Mouse (Mus musculus): ENCODE measurements at regions not wholly inside any gene's neighbourhood (a gene's known extent, or its start where the extent isn't known, plus 50 kb on each side); places are given as distances from the start of the nearest gene placed in this dataset.

- DNase-seq, result peak; percentile 30 to 55
Observed at GRCm38 (mm10) chr4:142772751-142773455, 439.9 kb downstream of the Prdm2 start.

- DNase-seq, result no peak
Observed at GRCm38 (mm10) chr4:142771520-142772150, 441.2 kb downstream of the Prdm2 start.

- no peak for DNase-seq
Observed at GRCm38 (mm10) chr4:142770177-142770576, 442.6 kb downstream of the Prdm2 start.

GRCm38 (mm10) chr4:142767665-142768064 is 445.1 kb downstream of the Prdm2 start:
- no peak for DNase-seq

- no peak for DNase-seq
Observed at GRCm38 (mm10) chr4:142761577-142761976, 451.2 kb downstream of the Prdm2 start.

- no peak for DNase-seq
Observed at GRCm38 (mm10) chr4:142758102-142758501, 454.7 kb downstream of the Prdm2 start.

GRCm38 (mm10) chr4:142756332-142756731 is 456.5 kb downstream of the Prdm2 start:
- no peak for DNase-seq

- DNase-seq, result peak in 1 of 2 experiments; percentile 9
Observed at GRCm38 (mm10) chr4:142749918-142750317, 462.9 kb downstream of the Prdm2 start.

- DNase-seq, result no peak
Observed at GRCm38 (mm10) chr4:142723554-142723907, 484.3 kb upstream of the Kazn start.

GRCm38 (mm10) chr4:142722845-142723553 is 483.8 kb upstream of the Kazn start:
- no peak for DNase-seq

GRCm38 (mm10) chr4:142701606-142702005 is 462.4 kb upstream of the Kazn start:
- DNase-seq, result no peak

- DNase-seq, result no peak
Observed at GRCm38 (mm10) chr4:142694926-142695325, 455.7 kb upstream of the Kazn start.

GRCm38 (mm10) chr4:142688241-142688640 is 449.0 kb upstream of the Kazn start:
- DNase-seq, result no peak

GRCm38 (mm10) chr4:142677426-142677825 is 438.2 kb upstream of the Kazn start:
- DNase-seq, result no peak

- DNase-seq, result peak in 1 of 2 experiments; percentile 13
Observed at GRCm38 (mm10) chr4:142674641-142675465, 435.7 kb upstream of the Kazn start.

- no peak for DNase-seq
Observed at GRCm38 (mm10) chr4:142671872-142672458, 432.8 kb upstream of the Kazn start.

GRCm38 (mm10) chr4:142664781-142665180 is 425.6 kb upstream of the Kazn start:
- DNase-seq, result no peak

- DNase-seq, result no peak
Observed at GRCm38 (mm10) chr4:142658156-142658555, 419.0 kb upstream of the Kazn start.

GRCm38 (mm10) chr4:142641069-142641468 is 401.9 kb upstream of the Kazn start:
- DNase-seq, result no peak

GRCm38 (mm10) chr4:142639340-142639733 is 400.1 kb upstream of the Kazn start:
- no peak for DNase-seq

GRCm38 (mm10) chr4:142638733-142639339 is 399.6 kb upstream of the Kazn start:
- DNase-seq, result no peak

- no peak for DNase-seq
Observed at GRCm38 (mm10) chr4:142638057-142638456, 398.9 kb upstream of the Kazn start.

Measured in kidney, postnatal 25 days (tissue).